Mouse (Mus musculus): ENCODE data around the gene Man2a1.

- TF ChIP-seq CTCF (IDR thresholded peaks at IDR 0.05; ENCODE audit: control insufficient read depth, insufficient read depth, insufficient replicate concordance, low read depth, low read length) (no peak), POLR2A (IDR thresholded peaks at IDR 0.05; ENCODE audit: control insufficient read depth, low read depth, low read length) (no peak)
Observed at GRCm38 (mm10) chr17:64802168-64802955, 201.8 kb downstream of the Man2a1 start.

Measured in testis, adult 2 months (tissue).